Mouse (Mus musculus): Measurements from ENCODE around the gene Rnf167.

DNA sequence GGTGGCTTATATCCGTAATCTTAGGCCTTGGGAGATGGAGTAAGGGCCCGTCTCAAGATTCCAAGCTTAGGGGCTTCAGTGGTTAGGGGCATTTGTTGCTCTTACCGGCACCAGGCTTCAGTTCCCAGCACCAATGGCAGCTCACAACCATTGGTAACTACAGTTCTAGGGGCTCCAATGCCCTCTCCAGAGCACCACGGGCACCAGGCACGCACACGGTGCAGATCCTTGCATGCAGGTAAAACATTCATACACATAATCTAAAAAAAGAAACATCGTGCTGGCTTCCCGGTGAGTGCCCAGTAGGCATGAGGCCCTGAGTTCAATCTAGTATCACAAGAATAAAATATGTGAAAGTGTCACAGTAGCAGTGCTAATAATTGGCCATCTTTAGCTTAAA, 16.1 kb downstream of the Rnf167 start:
- TF ChIP-seq CTCF (IDR thresholded peaks at IDR 0.05; ENCODE audit: low read depth) (no peak), EP300 (IDR thresholded peaks at IDR 0.05; ENCODE audit: low read depth) (no peak)
